Mouse (Mus musculus) heart, embryonic 13.5 days (tissue): Measurements from ENCODE around the gene Ddx21. TPM values are rescaled to one million over a fixed set of nuclear protein-coding genes. Genes with fewer than 3 reads are reported as not detected.
A peak's percentile ranks its signal among the peaks of the same experiment; 100 is the strongest.
"Not testable (repeated sequence)": the region's sequence is repeated elsewhere in the genome, so short reads cannot be mapped to it uniquely, and the experiment has no call there.

Source experiments
- ATAC-seq: fragments of 200-750 bp; cut with Nextera tagmentation; 2 replicates; pipeline ENCODE4 v1.8.0; 2017; ENCODE audit warnings: moderate TSS enrichment; ENCODE audit not compliant: insufficient number of reproducible peaks, low FRiP score, low TSS enrichment; ENCODE audit errors: extremely low read depth
- H3K27ac ChIP-seq: fragments of 300-500 bp; sonication (generic); replicated peaks from 2 replicates; pipeline ENCODE4 v1.5.1; 2015; ENCODE audit warnings: moderate library complexity, mild to moderate bottlenecking, inconsistent platforms
- H3K27me3 ChIP-seq: fragments of 300-500 bp; sonication (generic); replicated peaks from 2 replicates; pipeline ENCODE4 v1.6.1; 2015; ENCODE audit warnings: mild to moderate bottlenecking, inconsistent platforms
- H3K36me3 ChIP-seq: fragments of 300-500 bp; sonication (generic); 2 replicates; pipeline ENCODE4 v1.6.1; 2015; ENCODE audit warnings: mild to moderate bottlenecking, inconsistent platforms
- H3K4me1 ChIP-seq: fragments of 300-500 bp; sonication (generic); 2 replicates; pipeline ENCODE4 v1.6.1; 2015; ENCODE audit warnings: inconsistent platforms
- H3K4me2 ChIP-seq: fragments of 300-500 bp; sonication (generic); 2 replicates; pipeline ENCODE4 v1.6.1; 2015; ENCODE audit warnings: inconsistent platforms, mild to moderate bottlenecking, moderate library complexity
- H3K4me3 ChIP-seq: fragments of 300-500 bp; sonication (generic); 2 replicates; pipeline ENCODE4 v1.5.1; 2015; ENCODE audit warnings: moderate library complexity, mild to moderate bottlenecking, inconsistent platforms
- H3K9ac ChIP-seq: fragments of 300-500 bp; sonication (generic); 2 replicates; pipeline ENCODE4 v1.6.1; 2015; ENCODE audit warnings: inconsistent platforms, mild to moderate bottlenecking, moderate library complexity
- H3K9me3 ChIP-seq: fragments of 300-500 bp; sonication (generic); 2 replicates; pipeline ENCODE4 v1.6.1; 2016; ENCODE audit warnings: inconsistent platforms
- WGBS: fragments of 180-500 bp; shearing (Covaris S2); methylation state at CpG from one replicate; pipeline ENCODE4 v1.1.7; 2015; ENCODE audit warnings: mixed read lengths; 5-methylcytosine and 5-hydroxymethylcytosine counted together
- polyA plus RNA-seq: library from polyadenylated mRNA; unstranded; fragments of >200 nt; fragmentation: Nextera tagmentation; extraction: Ambion mirVana; gene quantifications from 2 replicates; pipeline ENCODE4 v1.2.1, GENCODE M21; 2015

The Ddx21 gene
- polyA plus RNA-seq, 1 experiment from 2014 or later, result 11.3 TPM

DNA sequence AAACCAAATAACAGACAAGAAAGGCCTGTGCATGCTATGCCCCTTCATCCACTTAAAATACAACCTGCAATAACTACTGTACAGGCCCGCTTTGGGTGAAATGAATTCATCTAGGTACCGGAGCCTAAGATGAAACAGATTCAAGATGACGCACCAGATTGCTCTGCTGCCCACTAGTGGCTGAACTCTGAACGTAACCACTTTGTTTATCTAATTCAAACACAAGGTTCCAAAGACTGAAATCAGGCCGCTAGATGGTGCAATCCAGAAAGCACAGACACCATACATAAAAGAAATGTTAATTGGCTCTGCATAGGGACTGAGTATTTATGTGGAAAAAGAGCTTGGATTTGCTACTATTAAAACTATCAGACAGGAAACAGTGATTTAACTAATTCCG is 11.9 kb downstream of the Ddx21 start:
- Histone ChIP-seq H3K4me2 (no peak overlapping the region), H3K27me3 (no peaks in the 10 kb centered on the region), H3K36me3 (peaks cover 98% of the 10 kb centered on the region), H3K4me3 (no peak overlapping the region), H3K4me1 (peaks cover 10% of the 10 kb centered on the region), H3K9me3 (no peaks in the 10 kb centered on the region), H3K9ac (no peak overlapping the region), H3K27ac (no peak overlapping the region)
- ATAC-seq, result no peak
- WGBS, result 40% methylated on average over 6 of the region's 6 CpGs

GRCm38 (mm10) chr10:62588616-62589015 is 13.5 kb downstream of the Ddx21 start:
- Histone ChIP-seq H3K27ac (no peak overlapping the region), H3K36me3 (peaks cover 98% of the 10 kb centered on the region), H3K4me3 (no peak overlapping the region), H3K4me2 (no peak overlapping the region), H3K4me1 (peaks cover 10% of the 10 kb centered on the region), H3K27me3 (no peaks in the 10 kb centered on the region), H3K9me3 (no peaks in the 10 kb centered on the region), H3K9ac (no peak overlapping the region)
- 70% methylated on average over 4 of the region's 4 CpGs for WGBS
- ATAC-seq, result no peak

- Histone ChIP-seq H3K4me3 (no peak overlapping the region), H3K36me3 (peaks cover 83% of the 10 kb centered on the region), H3K4me1 (peaks cover 3% of the 10 kb centered on the region), H3K27ac (no peak overlapping the region), H3K9ac (no peak overlapping the region), H3K4me2 (no peak overlapping the region), H3K9me3 (no peaks in the 10 kb centered on the region), H3K27me3 (no peaks in the 10 kb centered on the region)
- WGBS, result 66% methylated on average over 1 of the region's 1 CpGs
- ATAC-seq, result no peak
Measured at GRCm38 (mm10) chr10:62583245-62583644, 18.8 kb downstream of the Ddx21 start.

- peaks cover 77% of the 10 kb centered on the region for H3K36me3 ChIP-seq
- H3K27me3 ChIP-seq, result no peaks in the 10 kb centered on the region
- H3K4me3 ChIP-seq, result no peak overlapping the region
- no peak overlapping the region for H3K27ac ChIP-seq
- no peak overlapping the region for H3K9ac ChIP-seq
- ATAC-seq, result no peak
- WGBS, result 86% methylated on average over 7 of the region's 7 CpGs
- H3K4me2 ChIP-seq, result no peak overlapping the region
- peaks cover 4% of the 10 kb centered on the region for H3K4me1 ChIP-seq
- no peaks in the 10 kb centered on the region for H3K9me3 ChIP-seq
Measured at GRCm38 (mm10) chr10:62582701-62583100, 19.4 kb downstream of the Ddx21 start.

- no peaks in the 10 kb centered on the region for H3K27me3 ChIP-seq
- ATAC-seq, result no peak
- no peak overlapping the region for H3K4me2 ChIP-seq
- 87% methylated on average over 17 of the region's 17 CpGs for WGBS
- H3K36me3 ChIP-seq, result peaks cover 73% of the 10 kb centered on the region
- H3K4me1 ChIP-seq, result peaks cover 8% of the 10 kb centered on the region
- no peak overlapping the region for H3K27ac ChIP-seq
- H3K4me3 ChIP-seq, result no peak overlapping the region
- H3K9me3 ChIP-seq, result no peaks in the 10 kb centered on the region
- no peak overlapping the region for H3K9ac ChIP-seq
Measured at GRCm38 (mm10) chr10:62582263-62582662, 19.8 kb downstream of the Ddx21 start.

DNA sequence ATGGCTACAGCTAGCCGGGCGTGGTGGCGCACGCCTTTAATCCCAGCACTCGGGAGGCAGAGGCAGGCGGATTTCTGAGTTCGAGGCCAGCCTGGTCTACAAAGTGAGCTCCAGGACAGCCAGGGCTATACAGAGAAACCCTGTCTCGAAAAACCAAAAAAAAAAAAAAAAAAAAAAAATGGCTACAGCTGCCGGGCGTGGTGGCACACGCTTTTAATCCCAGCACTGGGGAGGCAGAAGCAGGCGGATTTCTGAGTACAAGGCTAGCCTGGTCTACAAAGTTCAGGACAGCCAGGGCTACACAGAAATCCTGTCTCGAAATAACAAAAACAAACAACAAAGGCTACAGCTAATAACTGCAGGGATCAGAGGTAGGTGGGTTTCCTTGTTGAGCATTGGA is 23.0 kb downstream of the Ddx21 start:
- H3K4me3 ChIP-seq, H3K4me2 ChIP-seq, H3K9me3 ChIP-seq, H3K9ac ChIP-seq, H3K27me3 ChIP-seq, ATAC-seq, H3K27ac ChIP-seq: not testable (repeated sequence)
- peaks cover 56% of the 10 kb centered on the region for H3K36me3 ChIP-seq
- WGBS, result 81% methylated on average over 12 of the region's 13 CpGs
- H3K4me1 ChIP-seq, result peaks cover 13% of the 10 kb centered on the region

GRCm38 (mm10) chr10:62578338-62579100 is 23.6 kb downstream of the Ddx21 start, which contains the start of gene Kif1bp:
Gene Kif1bp (minus strand): TSS chr10:62578457.
- peak within 1 kb of the TSS; percentile 78 for H3K4me3 ChIP-seq
- peak; percentile 96 for ATAC-seq
- peak within 1 kb of the TSS; percentile 95 for H3K4me2 ChIP-seq
- peaks cover 13% of the 10 kb centered on the region for H3K4me1 ChIP-seq
- no peaks in the 10 kb centered on the region for H3K9me3 ChIP-seq
- H3K9ac ChIP-seq, result peak within 1 kb of the TSS; percentile 92
- H3K36me3 ChIP-seq, result peaks cover 56% of the 10 kb centered on the region
- peak within 1 kb of the TSS; percentile 79 for H3K27ac ChIP-seq
- 5% methylated on average over 33 of the region's 33 CpGs for WGBS
- H3K27me3 ChIP-seq, result no peaks in the 10 kb centered on the region

- under 1% methylated on average over 54 of the region's 54 CpGs for WGBS
- H3K4me3 ChIP-seq, result peak overlapping the region; percentile 78
- H3K4me1 ChIP-seq, result peaks cover 13% of the 10 kb centered on the region
- peak overlapping the region; percentile 92 for H3K9ac ChIP-seq
- H3K27ac ChIP-seq, result peak overlapping the region; percentile 79
- H3K9me3 ChIP-seq, result no peaks in the 10 kb centered on the region
- ATAC-seq, result peak; percentile 59
- H3K36me3 ChIP-seq, result peaks cover 56% of the 10 kb centered on the region
- peak overlapping the region; percentile 95 for H3K4me2 ChIP-seq
- no peaks in the 10 kb centered on the region for H3K27me3 ChIP-seq
Measured at GRCm38 (mm10) chr10:62577673-62578337, 24.3 kb downstream of the Ddx21 start.

DNA sequence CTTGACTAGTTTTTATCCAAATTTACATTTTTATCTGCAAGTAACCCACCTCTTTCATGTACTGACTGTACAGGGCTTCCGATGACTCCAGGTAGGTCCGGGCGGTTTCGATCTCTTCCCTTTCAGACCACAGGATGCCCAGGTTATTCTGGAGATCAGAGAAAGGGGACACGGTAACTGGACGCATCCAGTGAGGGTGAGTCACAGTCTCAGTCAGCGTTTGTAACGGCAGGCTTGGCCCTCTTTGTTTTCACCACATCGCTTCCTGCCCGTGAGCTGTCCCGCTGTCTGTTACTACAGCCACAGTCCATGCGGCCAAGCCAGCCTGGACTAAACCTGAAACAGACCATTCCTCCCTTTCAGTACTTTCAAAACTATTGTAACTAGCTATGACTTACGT is 27.1 kb downstream of the Ddx21 start:
- no peak for ATAC-seq
- Histone ChIP-seq H3K9ac (no peak overlapping the region), H3K27me3 (no peaks in the 10 kb centered on the region), H3K27ac (no peak overlapping the region), H3K36me3 (peaks cover 52% of the 10 kb centered on the region), H3K9me3 (no peaks in the 10 kb centered on the region), H3K4me2 (no peak overlapping the region), H3K4me3 (no peak overlapping the region), H3K4me1 (peaks cover 13% of the 10 kb centered on the region)
- WGBS, result 86% methylated on average over 13 of the region's 13 CpGs

- ATAC-seq, result no peak
- Histone ChIP-seq H3K4me2 (no peak overlapping the region), H3K9ac (no peak overlapping the region), H3K27me3 (no peaks in the 10 kb centered on the region), H3K4me1 (no peaks in the 10 kb centered on the region), H3K27ac (no peak overlapping the region), H3K4me3 (no peak overlapping the region), H3K9me3 (no peaks in the 10 kb centered on the region), H3K36me3 (peaks cover 92% of the 10 kb centered on the region)
- 92% methylated on average over 7 of the region's 7 CpGs for WGBS
Measured at GRCm38 (mm10) chr10:62570126-62570871, 31.8 kb downstream of the Ddx21 start.

- Histone ChIP-seq H3K9me3 (no peaks in the 10 kb centered on the region), H3K9ac (no peak overlapping the region), H3K27me3 (no peaks in the 10 kb centered on the region), H3K4me3 (no peak overlapping the region), H3K27ac (no peak overlapping the region), H3K4me1 (no peaks in the 10 kb centered on the region), H3K4me2 (no peak overlapping the region), H3K36me3 (peaks cover 93% of the 10 kb centered on the region)
- 71% methylated on average over 4 of the region's 4 CpGs for WGBS
- no peak for ATAC-seq
Measured at GRCm38 (mm10) chr10:62568861-62569260, 33.2 kb downstream of the Ddx21 start.
